Mouse (Mus musculus) bone marrow macrophage, adult 2 months (primary cell): ENCODE data around the gene Ccl27b.
"Not testable (repeated sequence)": the region's sequence is repeated elsewhere in the genome, so short reads cannot be mapped to it uniquely, and the experiment has no call there.

Source experiments
- CTCF ChIP-seq: IDR thresholded peaks from 2 replicates; pipeline ENCODE4 v1.5.1; 2012; ENCODE audit warnings: low read depth, mild to moderate bottlenecking, low read length, moderate library complexity
- POLR2A ChIP-seq: IDR thresholded peaks from 2 replicates; pipeline ENCODE4 v1.6.1; 2012; ENCODE audit warnings: mild to moderate bottlenecking, low read depth, low read length, borderline replicate concordance

DNA sequence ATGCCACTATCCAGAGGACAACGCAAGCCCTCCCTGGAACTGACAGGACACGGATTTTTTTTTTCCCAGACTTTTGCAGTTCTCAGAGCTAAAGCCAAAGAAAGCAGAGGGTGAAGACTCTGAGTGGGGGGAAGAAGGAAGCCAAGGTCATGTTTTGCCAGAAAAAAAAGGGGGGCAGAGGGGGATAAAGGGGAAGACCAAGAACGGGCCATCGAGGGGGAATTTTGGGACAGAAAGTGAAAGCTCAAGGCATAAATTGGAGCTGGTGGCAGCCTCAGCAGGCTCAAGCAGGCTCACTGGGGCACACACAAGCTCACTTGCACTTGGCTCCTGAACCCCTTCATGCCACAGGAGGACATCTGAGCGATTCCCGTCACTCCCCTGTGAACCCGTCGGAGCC is 25.6 kb upstream of the Ccl27b start, which contains the start of gene Gm2564:
- not testable (repeated sequence) for TF ChIP-seq POLR2A, CTCF
